Mouse (Mus musculus) liver, adult 2 months (tissue): ENCODE data around the gene Gm45062.

Experiments used
- CTCF ChIP-seq: fragments of 200-500 bp; IDR thresholded peaks from 2 replicates; pipeline ENCODE4 v1.5.1; 2011; ENCODE audit warnings: low read depth, low read length, control low read depth
- POLR2A ChIP-seq: fragments of 200-500 bp; IDR thresholded peaks from 2 replicates; pipeline ENCODE4 v1.6.1; 2011; ENCODE audit warnings: low read length, control low read depth; ENCODE audit not compliant: insufficient read depth; ENCODE audit errors: extremely low read depth

GRCm38 (mm10) chr6:8228596-8228995 lies 30.7 kb upstream of the Gm45062 start:
- TF ChIP-seq CTCF (no peak), POLR2A (no peak)
